Mouse (Mus musculus) midbrain, embryonic 11.5 days (tissue): Measurements from ENCODE around the gene Sema6d. TPM values are rescaled to one million over a fixed set of nuclear protein-coding genes. Genes with fewer than 3 reads are reported as not detected.

Experiments used
- ATAC-seq: fragments of 200-750 bp; cut with Nextera tagmentation; 2 replicates; pipeline ENCODE4 v1.8.0; 2017; ENCODE audit warnings: moderate TSS enrichment, moderate library complexity; ENCODE audit not compliant: low FRiP score
- DNase-seq: peaks from one replicate; pipeline ENCODE4 v3.0.0; 2015; ENCODE audit warnings: low spot score; ENCODE audit errors: missing footprints
- H3K27ac ChIP-seq: fragments of 300-500 bp; sonication (generic); 2 replicates; pipeline ENCODE4 v1.5.1; 2014; ENCODE audit warnings: low read depth, low read length
- H3K27me3 ChIP-seq: fragments of 300-500 bp; sonication (generic); 2 replicates; pipeline ENCODE4 v1.6.1; 2014; ENCODE audit warnings: mild to moderate bottlenecking, low read length, moderate library complexity, mixed read lengths; ENCODE audit not compliant: control insufficient read depth, insufficient read depth
- H3K36me3 ChIP-seq: fragments of 300-500 bp; sonication (generic); 2 replicates; pipeline ENCODE4 v1.6.1; 2014; ENCODE audit warnings: mild to moderate bottlenecking, low read length, moderate library complexity, mixed read lengths; ENCODE audit not compliant: control insufficient read depth, insufficient read depth
- H3K4me1 ChIP-seq: fragments of 300-500 bp; sonication (generic); 2 replicates; pipeline ENCODE4 v1.6.1; 2014; ENCODE audit warnings: low read length; ENCODE audit not compliant: control insufficient read depth, insufficient read depth
- H3K4me2 ChIP-seq: fragments of 300-500 bp; sonication (generic); 2 replicates; pipeline ENCODE4 v1.6.1; 2014; ENCODE audit warnings: mild to moderate bottlenecking, moderate library complexity
- H3K4me3 ChIP-seq: fragments of 300-500 bp; sonication (generic); 2 replicates; pipeline ENCODE4 v1.5.1; 2014; ENCODE audit warnings: low read depth, low read length
- H3K9ac ChIP-seq: fragments of 300-500 bp; sonication (generic); 2 replicates; pipeline ENCODE4 v1.6.1; 2014; ENCODE audit warnings: low read length
- H3K9me3 ChIP-seq: fragments of 300-500 bp; sonication (generic); 2 replicates; pipeline ENCODE4 v1.6.1; 2016; ENCODE audit warnings: low read length; ENCODE audit not compliant: control insufficient read depth
- WGBS: fragments of 180-500 bp; shearing (Covaris S2); extraction: QIAGEN DNeasy Blood & Tissue Kit; methylation state at CpG from one replicate; pipeline ENCODE4 v1.1.7; 2014; 5-methylcytosine and 5-hydroxymethylcytosine counted together
- polyA plus RNA-seq: library from polyadenylated mRNA; unstranded; fragments of >200 nt; fragmentation: Nextera tagmentation; extraction: Ambion mirVana; gene quantifications from 2 replicates; pipeline ENCODE4 v1.2.1, GENCODE M21; 2014

Gene Sema6d
- polyA plus RNA-seq, 1 experiment from 2014 or later, result 11.1 TPM

- 67% methylated on average over 5 of the region's 5 CpGs for WGBS
- no peaks in the 10 kb centered on the region for H3K4me1 ChIP-seq
- H3K36me3 ChIP-seq, result no peaks in the 10 kb centered on the region
- DNase-seq, result no peak
- H3K4me2 ChIP-seq, result no peak overlapping the region
- no peaks in the 10 kb centered on the region for H3K27me3 ChIP-seq
- H3K9me3 ChIP-seq, result no peaks in the 10 kb centered on the region
- no peak overlapping the region for H3K4me3 ChIP-seq
- no peak overlapping the region for H3K9ac ChIP-seq
- no peak overlapping the region for H3K27ac ChIP-seq
- ATAC-seq, result no peak
These were observed 11.8 kb downstream of the Sema6d start for GRCm38 (mm10) chr2:124101580-124101979.

DNA sequence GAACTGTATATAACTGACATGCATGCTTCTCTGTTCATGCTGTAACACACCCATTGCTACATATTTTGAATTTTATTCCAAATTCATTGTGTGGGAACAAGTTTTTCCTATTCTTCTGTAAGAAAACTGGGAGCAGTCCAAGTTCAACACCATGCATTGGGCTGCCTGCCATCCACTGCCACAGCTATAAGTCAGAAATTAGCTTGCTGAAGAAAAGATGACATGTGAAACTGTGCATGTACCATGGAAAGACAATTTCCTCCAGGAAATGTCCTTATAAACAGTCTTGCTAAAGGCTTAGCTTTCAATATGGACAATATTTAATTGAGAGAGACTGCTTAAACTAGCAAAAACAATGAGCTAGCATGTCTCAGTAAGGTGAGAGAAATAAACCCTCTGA, 13.5 kb downstream of the Sema6d start:
- no peak for ATAC-seq
- Histone ChIP-seq H3K27me3 (no peaks in the 10 kb centered on the region), H3K27ac (no peak overlapping the region), H3K36me3 (no peaks in the 10 kb centered on the region), H3K9ac (no peak overlapping the region), H3K4me1 (no peaks in the 10 kb centered on the region), H3K4me2 (no peak overlapping the region), H3K9me3 (no peaks in the 10 kb centered on the region), H3K4me3 (no peak overlapping the region)
- DNase-seq, result no peak

DNA sequence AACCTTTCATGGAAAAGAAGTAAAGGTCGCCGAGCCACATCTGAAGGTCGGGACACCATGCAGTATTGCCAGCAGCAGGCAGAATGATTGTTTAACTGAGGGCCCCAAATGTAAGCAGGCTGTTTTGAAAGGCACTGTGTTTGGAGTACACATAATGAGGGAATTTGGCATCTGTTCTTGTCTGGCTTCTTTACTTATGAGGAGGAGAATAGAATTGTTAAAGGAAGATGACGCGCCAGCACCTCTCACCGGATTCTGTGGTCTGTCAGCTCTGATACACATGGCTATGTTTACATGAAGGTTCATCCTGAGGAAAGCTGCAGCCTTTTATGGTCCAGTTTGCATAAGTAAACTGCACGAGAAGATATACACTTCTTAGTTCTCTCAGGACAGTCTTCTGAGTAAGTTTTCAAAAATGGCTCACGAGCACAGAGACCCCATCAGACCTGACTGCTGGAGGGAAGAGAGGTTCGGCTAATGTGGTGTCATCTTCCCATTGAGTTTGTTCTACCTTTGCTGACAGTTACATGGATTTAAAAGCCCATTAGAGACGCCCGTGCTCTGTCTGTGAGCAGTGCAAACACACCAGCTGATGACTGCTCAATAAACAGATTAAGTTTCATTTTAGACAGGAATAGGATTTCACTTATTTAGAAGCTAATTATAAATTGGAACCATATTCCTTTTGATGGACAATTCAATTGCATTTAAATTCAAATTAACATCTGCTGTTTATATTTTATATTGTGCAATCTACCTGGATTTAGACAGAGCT, 28.9 kb downstream of the Sema6d start:
- Histone ChIP-seq H3K27ac (no peak overlapping the region), H3K4me3 (no peak overlapping the region), H3K4me1 (no peaks in the 10 kb centered on the region), H3K9me3 (no peaks in the 10 kb centered on the region), H3K4me2 (no peak overlapping the region), H3K9ac (no peak overlapping the region), H3K27me3 (no peaks in the 10 kb centered on the region), H3K36me3 (no peaks in the 10 kb centered on the region)
- no peak for ATAC-seq
- peak; percentile 35 for DNase-seq
- WGBS, result 76% methylated on average over 11 of the region's 11 CpGs

GRCm38 (mm10) chr2:124120355-124120754, 30.6 kb downstream of the Sema6d start:
- H3K4me1 ChIP-seq, result no peaks in the 10 kb centered on the region
- WGBS, result 82% methylated on average over 1 of the region's 1 CpGs
- ATAC-seq, result no peak
- no peaks in the 10 kb centered on the region for H3K36me3 ChIP-seq
- no peaks in the 10 kb centered on the region for H3K27me3 ChIP-seq
- no peaks in the 10 kb centered on the region for H3K9me3 ChIP-seq
- DNase-seq, result no peak
- no peak overlapping the region for H3K27ac ChIP-seq
- no peak overlapping the region for H3K4me2 ChIP-seq
- H3K9ac ChIP-seq, result no peak overlapping the region
- no peak overlapping the region for H3K4me3 ChIP-seq

DNA sequence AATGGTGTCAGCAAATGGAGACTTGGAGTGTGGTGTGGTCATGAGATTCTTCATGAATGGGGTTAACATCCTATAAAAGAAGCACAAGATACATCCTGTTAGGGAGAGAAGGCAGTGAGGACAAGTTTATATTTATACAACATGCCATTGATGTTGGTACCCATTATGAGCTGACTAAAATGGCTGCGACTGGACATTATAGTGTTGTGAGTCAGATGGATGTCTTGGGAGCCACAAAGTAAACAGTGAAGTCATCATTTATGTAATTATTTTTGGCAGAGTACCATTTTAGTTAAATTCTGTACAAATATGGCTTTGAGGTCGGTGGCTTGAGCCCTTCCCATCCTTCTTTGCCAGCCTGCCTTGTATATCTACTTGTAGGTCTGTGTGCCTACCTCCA, 31.8 kb downstream of the Sema6d start:
- Histone ChIP-seq H3K4me1 (no peaks in the 10 kb centered on the region), H3K4me2 (no peak overlapping the region), H3K36me3 (no peaks in the 10 kb centered on the region), H3K4me3 (no peak overlapping the region), H3K27ac (no peak overlapping the region), H3K9ac (no peak overlapping the region), H3K9me3 (no peaks in the 10 kb centered on the region), H3K27me3 (no peaks in the 10 kb centered on the region)
- ATAC-seq (no peak), DNase-seq (no peak)
- whole genome bisulfite sequencing, result 82% methylated on average over 2 of the region's 2 CpGs

DNA sequence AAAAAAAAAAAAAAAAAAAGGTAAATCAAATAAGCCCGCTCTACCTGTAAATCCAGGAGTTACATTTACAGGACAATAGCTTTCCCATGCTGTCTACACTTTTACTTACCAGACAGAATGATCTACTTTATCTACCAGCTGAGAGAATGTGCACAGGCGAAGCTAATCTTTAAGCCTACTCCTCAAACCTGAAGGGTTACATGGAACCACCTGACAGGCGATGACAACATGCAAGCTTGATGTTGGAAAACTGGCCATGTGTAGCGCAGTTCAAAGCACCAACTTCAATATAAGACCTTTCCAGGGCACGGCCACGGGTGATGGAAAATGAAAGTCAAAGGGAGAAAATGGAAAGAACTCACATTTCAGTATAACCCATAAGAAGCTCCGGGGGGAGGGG, 35.7 kb downstream of the Sema6d start:
- DNase-seq (peak; percentile 19), ATAC-seq (no peak)
- Histone ChIP-seq H3K4me2 (no peak overlapping the region), H3K4me3 (no peak overlapping the region), H3K36me3 (no peaks in the 10 kb centered on the region), H3K9me3 (no peaks in the 10 kb centered on the region), H3K4me1 (no peaks in the 10 kb centered on the region), H3K27ac (no peak overlapping the region), H3K9ac (no peak overlapping the region), H3K27me3 (no peaks in the 10 kb centered on the region)
- 90% methylated on average over 7 of the region's 7 CpGs for WGBS

- Histone ChIP-seq H3K27me3 (no peaks in the 10 kb centered on the region), H3K36me3 (no peaks in the 10 kb centered on the region), H3K27ac (no peak overlapping the region), H3K4me2 (no peak overlapping the region), H3K9me3 (no peaks in the 10 kb centered on the region), H3K9ac (no peak overlapping the region), H3K4me3 (no peak overlapping the region), H3K4me1 (no peaks in the 10 kb centered on the region)
- DNase-seq (peak; percentile 75), ATAC-seq (no peak)
- 74% methylated on average over 3 of the region's 3 CpGs for WGBS
These were observed 37.1 kb downstream of the Sema6d start for GRCm38 (mm10) chr2:124126853-124127252.

DNA sequence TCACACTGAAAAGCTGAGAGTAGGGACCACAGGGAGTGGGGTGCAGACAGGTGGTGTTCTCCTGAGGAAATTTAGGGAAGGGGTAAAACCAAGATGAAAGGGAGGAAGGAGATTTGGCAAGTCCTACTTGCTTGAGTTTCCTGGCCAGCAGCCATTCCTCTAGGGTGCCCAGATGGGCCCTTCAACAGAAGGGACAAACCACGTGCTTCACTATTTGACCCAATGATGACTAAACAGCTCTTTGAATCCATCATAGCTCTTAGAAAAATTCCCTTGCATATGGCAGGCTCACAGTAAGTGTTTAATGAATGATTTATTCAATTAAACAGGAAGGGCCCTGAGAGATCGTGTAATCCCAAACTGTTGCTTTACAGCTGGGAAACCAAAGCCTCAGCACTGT, 41.1 kb downstream of the Sema6d start:
- ATAC-seq (no peak), DNase-seq (no peak)
- Histone ChIP-seq H3K4me2 (no peak overlapping the region), H3K4me3 (no peak overlapping the region), H3K9ac (no peak overlapping the region), H3K27me3 (no peaks in the 10 kb centered on the region), H3K27ac (no peak overlapping the region), H3K4me1 (no peaks in the 10 kb centered on the region), H3K9me3 (no peaks in the 10 kb centered on the region), H3K36me3 (no peaks in the 10 kb centered on the region)
- WGBS, result 86% methylated on average over 2 of the region's 2 CpGs

- no peaks in the 10 kb centered on the region for H3K4me1 ChIP-seq
- no peak for DNase-seq
- H3K27me3 ChIP-seq, result no peaks in the 10 kb centered on the region
- H3K36me3 ChIP-seq, result no peaks in the 10 kb centered on the region
- ATAC-seq, result no peak
- no peak overlapping the region for H3K4me2 ChIP-seq
- WGBS, result 77% methylated on average over 3 of the region's 3 CpGs
- no peaks in the 10 kb centered on the region for H3K9me3 ChIP-seq
- no peak overlapping the region for H3K9ac ChIP-seq
- no peak overlapping the region for H3K4me3 ChIP-seq
- no peak overlapping the region for H3K27ac ChIP-seq
These were observed 51.8 kb downstream of the Sema6d start for GRCm38 (mm10) chr2:124141510-124142044.
